Mouse (Mus musculus) lung, postnatal 4 days (tissue): ENCODE results near the gene Mrps21.

Experiments used
- DNase-seq, 2 experiments: peaks; one replicate each; pipeline ENCODE4 v3.0.0; 2021

The Mrps21 gene

GRCm38 (mm10) chr3:95842503-95843214 is 28.7 kb downstream of the Mrps21 start:
- no peak for DNase-seq

GRCm38 (mm10) chr3:95839250-95839649 is 32.1 kb downstream of the Mrps21 start:
- DNase-seq = no peak

- DNase-seq = no peak
These were observed 42.3 kb downstream of the Mrps21 start for GRCm38 (mm10) chr3:95829053-95829452.

- DNase-seq = no peak
These were observed 45.0 kb downstream of the Mrps21 start for GRCm38 (mm10) chr3:95826275-95826674.

DNA sequence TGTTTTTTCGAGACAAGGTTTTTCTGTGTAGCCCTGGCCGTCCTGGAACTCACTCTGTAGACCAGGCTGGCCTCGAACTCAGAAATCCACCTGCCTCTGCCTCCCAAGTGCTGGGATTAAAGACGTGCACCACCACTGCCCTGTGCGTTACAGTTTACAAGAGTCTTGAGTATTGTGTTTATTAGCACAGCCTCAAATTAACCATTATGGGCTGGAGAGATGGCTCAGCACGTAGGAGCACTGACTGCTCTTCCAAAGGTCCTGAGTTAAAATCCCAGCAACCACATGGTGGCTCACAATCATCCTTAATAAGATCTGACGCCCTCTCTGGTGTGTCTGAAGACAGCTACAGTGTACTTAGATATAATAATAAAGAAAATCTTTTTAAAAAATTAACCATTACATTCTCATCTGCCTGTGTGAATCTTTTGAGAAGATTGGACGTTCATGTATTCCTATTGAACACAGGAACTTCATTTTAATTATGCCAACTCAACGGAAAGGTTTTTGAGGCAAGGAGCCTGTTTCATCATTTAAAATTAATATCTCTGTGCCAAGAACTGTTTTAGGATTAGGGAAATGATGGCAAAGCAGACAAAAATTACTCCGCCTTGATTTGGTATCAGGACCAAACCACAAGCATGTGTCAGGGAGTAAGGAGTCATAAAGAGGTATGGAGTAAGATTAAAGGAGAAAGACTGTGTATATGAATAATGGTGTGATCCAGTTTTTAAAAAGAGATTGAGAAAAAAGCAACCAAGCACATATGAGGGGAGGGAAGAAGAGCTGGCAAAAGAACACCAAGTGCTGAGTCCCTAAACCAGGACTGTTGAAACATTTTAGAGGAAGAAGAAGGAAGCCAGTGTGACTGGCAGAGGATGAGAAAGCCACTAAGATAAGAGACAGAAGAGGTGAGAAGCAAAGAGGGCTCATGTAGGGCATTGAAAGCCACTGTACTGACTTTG is 51.0 kb downstream of the Mrps21 start:
- no peak for DNase-seq

- DNase-seq = peak; percentile 100
These were observed 51.9 kb downstream of the Mrps21 start for GRCm38 (mm10) chr3:95819351-95819985.

DNA sequence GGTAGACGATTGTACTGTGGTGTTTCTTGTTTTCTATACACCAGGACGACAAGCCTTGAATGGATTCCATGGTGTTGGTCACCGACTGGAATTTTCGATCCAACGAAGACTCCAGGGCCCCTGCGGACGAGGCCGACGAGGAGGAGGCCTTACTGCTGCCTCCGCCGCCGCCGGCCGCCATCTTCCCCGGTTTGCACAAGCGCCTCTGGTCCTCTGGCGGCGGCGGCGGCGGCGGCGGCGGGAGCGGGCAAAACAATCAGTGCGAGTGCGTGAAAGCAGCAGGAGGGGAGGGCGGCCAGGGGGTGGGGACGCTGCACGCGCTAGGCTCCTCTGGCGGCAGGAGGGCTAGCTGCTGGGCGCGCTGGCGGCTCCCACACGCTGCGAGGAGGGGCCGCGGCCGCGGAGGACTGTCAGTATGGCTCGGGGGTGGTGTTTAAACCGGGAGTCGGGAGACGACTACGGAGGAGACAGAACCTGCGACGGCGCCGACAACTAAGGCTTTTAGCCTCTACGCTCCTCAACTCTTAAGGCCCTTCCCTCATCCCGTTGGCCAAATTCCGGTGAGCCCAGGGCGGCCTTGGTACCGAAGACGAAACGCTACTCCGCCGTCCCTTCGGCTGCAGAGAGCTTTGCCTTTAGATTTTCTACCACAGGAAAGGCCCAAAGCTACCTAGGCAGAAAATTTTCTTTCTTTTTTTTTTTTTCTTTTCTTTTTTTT is 52.6 kb downstream of the Mrps21 start, which contains the start of gene Rprd2:
Rprd2 (minus strand) TSS at position 293 of the 718 bp plus-strand sequence.
- DNase-seq = peak; percentile 81 to 88

- peak; percentile 42 to 60 for DNase-seq
These were observed 53.2 kb downstream of the Mrps21 start for GRCm38 (mm10) chr3:95818026-95818511.

GRCm38 (mm10) chr3:95816681-95817080 is 54.6 kb downstream of the Mrps21 start:
- DNase-seq = no peak
